Mouse (Mus musculus) spleen, postnatal 14 days (tissue): ENCODE data around the gene Reln.

Source experiments
- DNase-seq, 2 experiments: peaks; one replicate each; pipeline ENCODE4 v3.0.0; 2021 to 2022; ENCODE audit warnings: low spot score in 2 of 2

Reln gene

DNA sequence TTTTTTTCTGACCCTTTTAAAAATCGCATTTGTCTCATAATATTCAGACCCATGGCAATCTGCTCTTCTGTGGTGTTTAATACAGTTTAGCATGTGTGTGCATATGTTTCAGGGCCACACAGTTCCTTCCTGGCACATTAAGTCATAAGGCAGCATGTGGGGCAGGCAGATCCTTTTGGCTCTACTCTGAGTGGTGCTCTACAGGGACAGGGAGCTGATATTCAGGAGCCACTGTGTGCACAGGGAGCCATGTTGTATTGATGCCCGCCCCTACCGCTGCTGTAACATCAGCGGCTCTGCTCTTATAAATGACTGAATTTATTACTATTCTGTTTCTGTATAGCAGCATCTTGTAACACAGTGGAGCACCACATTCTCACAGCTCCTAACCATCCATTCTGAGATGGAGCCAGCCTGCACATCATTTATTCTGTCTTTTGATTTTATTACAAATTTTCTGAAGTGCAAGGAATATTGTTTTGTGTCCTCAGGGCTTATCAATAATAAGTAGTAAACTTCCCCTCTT, 410.3 kb downstream of the Reln start:
- no peak for DNase-seq

DNA sequence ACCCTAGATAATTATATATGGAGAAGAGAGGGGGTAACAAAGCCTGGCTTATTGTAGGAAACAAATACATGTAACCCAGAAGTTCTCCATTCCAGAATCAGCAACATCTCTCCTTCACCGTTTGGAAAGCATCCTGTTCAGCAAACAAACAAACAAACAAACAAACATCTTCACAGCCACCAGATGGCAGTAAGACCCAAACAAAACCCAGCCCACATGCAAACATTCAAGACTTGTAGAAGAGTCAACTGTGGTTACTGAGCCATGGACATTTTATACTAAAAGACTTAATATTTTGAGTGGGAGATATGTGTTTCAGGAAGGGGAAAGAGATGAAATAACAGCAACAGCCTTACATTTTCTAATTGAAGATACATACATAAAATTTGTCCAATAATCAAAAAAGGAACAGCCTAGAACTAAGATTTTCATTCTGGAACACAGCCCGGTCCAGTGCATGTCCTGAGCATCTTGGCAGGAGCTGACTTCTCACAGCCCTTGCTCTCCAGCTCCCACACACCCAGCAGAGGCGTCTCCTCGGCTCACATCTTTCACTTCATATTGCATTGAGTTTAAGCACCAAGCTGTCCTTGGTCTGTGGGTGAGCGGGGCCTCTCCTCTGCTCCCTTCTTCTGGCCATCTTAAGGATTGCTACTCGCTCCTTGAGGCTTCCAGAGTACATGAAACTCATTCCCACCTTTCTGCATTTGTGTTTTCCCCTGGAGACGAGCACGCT, 411.0 kb downstream of the Reln start:
- no peak for DNase-seq

DNA sequence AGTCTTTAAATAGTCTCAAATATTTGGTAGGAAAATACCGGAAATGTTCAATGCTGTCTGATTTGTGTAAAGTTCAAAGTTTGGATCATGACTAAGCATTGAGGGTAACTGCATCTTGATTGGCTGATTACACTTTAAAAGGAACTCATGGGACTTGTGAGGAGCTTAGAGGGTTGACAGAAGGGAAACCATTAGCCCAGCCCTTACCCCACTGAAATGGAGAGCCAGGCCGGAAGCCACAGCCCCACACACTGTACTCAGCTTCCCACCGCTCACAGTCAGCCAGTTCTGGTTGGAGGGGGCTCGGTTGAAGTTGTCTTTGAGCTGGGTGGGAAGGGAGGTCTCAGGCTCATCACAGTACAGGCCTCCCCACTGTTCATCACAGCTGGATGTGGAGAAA, 413.4 kb downstream of the Reln start:
- no peak for DNase-seq

DNA sequence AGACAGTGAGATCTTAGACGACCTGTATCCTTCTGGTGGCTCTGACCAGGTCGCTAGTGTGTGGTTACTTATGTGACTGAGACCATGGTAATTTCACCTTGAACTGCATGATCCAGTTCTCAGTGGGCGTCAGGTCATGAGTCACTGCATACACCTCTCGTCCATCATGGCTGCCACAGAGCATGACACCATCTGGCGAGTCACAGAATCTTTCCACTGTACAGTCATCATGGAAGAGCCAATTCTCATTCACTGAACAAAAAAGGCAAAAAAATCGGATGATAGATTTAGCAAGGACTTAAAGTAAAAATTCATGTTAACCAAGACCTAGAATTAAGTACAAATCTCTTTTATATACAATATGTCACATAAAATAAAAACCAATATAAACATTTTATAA, 424.2 kb downstream of the Reln start:
- no peak for DNase-seq

DNA sequence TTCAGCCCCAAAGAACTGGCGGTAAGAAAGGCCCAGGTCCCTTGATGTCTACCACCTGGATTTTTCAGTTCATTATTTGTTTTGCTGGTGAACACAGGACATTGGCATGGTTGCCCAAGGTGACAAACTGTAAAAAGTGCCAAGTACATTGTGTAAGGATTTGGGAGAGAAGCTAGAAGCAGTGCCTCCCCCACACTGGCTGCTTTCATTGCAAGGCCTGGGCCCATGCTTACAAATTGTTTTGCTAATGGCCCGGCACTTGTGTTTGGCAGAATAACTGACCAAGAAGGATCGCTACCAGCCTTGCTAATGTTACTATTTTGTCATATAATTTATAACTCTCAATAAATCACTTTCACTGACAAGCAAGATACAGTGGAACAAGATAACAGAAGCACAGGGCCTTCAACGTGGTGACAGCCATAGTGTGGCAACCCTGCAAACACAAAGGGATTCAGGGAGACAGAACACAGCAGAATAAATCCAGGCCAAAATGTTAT, 425.2 kb downstream of the Reln start:
- DNase-seq, result no peak

DNA sequence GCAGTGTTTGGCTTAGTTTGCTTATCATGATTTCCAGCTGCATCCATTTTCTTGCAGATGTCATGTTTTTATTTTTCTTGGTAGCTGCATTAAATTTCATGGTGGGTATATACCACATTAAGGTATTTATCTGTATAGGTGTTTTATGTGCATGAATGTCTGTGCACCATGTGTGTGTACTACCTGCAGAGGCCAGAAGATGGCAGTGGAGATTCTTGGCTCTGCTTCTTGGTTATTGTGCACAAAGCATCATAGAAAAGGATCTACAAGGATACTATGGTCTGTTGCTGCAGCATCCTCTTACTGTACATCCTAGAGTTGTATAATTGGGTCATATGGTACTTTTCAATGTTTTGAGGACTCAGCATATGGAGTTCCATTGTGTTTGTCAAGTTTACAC, 428.5 kb downstream of the Reln start:
- DNase-seq, result no peak

DNA sequence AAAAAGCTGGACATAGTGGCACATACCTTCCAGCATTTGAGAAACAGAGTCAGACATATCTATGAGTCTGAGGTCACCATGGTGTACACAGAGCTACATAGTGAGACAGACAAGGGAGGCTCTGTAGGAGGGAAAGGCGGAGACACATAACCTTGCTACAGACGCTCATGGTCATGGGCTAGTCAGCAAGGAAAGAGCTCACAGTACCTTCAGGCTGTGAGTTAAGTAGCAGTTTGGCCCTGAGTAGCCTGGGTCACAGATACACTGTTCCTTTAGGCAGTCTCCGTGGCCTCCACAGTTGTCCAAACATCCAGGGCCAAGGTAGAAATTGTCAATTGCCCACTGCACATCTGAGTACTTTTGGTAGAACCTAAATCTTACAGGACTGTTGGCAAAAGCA, 429.7 kb downstream of the Reln start:
- no peak for DNase-seq

DNA sequence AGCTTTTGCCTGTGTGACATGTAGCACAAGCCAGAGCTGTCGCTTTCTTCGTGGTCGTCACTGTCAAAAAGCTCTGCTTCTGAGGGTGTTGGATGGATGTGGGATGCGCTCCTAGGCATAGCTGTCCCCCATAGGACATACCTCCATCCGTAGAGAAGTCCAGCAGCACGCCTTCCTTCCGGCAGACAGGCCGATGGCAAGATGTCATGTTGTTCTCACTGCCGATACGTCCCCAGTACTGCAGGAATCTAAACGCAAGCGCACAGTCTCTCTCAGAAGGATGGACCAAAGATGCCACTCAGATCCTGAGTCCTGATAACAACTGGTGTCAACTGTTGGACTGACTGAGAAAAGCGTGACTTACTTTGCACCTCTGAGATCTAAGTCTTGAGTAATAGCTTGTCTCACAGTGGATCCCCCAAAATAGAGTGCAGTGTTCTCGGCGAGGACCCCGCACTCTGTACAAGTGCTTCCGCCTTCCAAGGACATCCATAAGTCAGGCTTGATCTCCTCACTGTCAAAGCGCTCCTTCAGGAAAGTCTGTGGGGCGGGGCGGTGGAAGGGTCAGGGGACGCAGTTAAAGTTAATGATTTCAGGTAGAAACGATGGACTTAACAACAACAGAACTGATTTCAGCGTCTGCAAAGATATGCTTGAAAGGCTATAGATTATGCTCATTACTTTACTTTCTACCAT, 431.5 kb downstream of the Reln start:
- no peak for DNase-seq

DNA sequence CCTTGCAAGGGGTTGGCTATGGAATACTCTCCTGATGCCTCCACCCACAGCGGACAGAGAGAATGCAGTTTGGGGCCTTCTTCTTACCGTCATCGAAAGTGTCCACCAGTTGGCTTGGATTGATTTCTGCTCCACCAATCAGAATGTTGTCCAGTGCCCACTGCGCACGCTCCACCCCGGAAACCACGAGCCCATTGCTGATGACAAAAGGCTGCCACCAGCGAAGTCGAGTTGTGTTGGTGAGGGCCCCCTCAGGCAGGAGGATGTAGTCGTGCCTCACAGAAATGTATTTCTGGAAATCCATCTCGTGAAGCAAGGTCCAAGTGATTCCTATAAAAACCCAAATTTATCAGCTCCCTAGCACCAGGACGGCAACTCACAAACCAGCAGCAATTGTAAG, 433.8 kb downstream of the Reln start:
- DNase-seq, result no peak

DNA sequence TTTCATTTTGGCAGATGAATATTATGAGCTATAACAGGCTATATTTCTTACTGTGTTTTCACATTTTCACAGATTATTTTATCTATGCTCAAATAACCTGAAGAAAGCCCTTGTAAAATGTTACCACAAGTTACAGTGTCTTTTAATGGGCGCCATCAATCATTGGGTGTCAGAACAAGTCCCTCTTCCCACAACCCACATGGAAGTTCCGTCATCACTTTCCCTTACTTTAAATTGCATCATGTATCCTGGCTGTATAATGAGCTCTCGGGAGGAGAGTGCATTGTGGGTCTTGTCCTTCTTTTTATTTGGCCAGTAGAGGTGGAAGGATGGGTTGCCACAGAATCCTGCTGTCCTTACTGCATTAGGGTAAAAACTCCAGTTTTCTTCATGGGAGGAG, 434.8 kb downstream of the Reln start:
- DNase-seq, result no peak

DNA sequence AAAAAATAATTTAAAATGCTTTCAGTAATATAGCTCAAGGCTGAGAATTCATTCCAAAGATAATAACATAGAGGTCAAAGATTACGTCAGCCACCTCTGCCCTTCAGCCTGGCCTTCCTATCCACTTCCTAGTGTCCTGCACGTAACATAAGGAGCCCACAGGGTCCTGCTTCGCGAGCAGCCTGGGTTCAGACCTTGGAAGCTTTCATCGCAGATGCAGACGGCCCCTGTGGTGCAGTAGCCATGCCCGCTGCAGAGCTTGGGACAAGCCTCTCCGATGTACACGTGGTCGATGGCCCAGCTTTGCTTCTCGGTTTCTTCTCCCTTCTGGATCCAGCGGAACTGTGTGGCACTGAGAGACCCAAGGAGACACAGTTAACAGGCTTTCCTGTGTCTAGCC, 443.1 kb downstream of the Reln start:
- DNase-seq, result no peak

DNA sequence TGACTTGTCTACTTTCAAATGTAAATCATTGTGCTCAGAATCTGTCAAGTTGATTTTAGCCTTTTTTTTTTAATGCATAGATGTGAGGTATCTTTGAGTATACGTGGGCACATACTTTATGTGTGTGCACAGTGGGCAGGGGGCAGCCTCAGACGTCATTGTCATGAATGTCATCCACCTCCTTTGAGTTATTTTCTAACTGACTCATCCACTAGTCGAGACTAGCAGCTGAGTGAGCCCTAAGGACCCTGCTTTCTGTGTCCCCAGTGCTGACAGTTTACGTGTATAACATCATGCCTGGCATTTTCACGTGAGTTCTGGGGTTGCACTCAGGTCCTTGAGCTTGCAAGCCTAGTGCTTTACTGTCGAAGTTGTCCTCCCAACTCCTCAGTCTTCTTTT, 443.6 kb downstream of the Reln start:
- no peak for DNase-seq

DNA sequence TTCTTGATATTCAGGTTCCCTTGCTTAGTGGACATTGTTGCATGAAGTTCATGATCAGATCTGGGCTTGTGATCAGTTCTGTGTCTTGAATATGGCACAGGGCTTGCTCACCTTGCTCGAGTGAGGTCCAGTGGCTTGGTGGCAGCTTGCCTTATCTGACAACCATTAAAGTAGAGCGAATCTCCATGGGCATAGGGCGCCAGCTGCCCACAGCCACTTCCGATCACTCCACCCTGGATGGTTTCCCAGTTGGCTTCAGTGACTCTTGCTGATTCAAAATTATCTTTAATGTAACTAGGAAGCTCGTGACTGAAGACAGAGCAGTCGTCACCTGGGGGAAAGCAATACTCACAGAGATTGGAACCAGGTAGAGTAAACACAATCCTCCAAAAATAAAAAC, 445.6 kb downstream of the Reln start:
- DNase-seq, result no peak

DNA sequence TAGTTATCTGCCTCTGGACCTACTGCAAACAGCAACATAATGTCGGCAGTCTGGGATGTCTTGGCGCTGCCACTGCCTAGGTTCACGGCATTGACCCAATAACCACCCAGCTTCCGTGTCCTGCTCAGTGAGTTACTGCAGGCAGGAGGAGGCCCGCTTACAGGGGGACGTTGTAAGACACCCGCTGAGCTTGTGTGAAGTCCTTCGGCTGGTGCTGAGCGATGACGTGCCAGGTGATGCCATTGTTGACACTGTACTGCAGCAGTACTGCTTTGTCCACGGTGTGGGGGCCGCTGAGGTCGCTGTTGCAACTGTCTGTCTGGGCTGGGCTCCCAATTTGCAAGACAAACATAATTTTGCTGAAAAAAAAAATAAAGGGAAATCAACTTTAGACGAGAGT, 447.9 kb downstream of the Reln start:
- no peak for DNase-seq

DNA sequence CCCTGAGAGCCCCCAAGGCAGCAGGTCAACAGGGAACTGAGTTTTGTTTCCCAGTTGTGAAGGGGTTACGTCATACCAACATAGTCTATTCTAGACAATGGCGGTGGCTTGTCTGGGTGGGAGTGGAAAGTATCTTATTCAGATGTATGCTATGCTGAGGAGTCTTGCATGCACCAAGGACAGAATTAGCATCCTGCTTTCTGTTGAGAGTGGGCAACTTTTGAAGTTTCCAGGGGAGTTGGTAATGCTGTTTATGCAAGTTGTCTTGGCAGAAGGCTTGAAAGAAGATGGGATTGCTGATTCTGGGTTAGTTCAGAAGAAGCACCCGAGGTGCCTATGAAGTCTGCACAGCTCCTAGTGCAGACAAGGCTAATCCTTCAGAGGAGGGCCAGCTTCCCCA, 450.3 kb downstream of the Reln start:
- no peak for DNase-seq

DNA sequence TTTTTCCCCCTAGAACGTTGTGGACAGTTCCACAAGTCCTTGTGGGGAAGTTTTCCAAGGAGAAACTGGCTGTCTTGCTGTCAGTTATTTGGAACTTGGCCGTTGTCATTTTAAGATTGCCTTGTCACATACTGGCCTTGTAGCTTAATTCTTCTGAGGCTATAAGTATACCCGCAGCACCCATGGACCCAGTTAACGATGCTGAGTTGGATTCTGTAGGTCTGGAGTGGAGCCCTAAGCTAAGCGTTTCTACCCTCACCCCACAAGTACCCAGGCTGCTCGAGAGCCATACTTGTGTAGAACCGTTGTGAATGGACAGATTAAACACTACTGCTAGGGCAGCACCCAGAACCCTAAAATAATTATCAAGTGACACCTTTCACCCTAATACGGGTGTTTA, 477.8 kb downstream of the Reln start:
- DNase-seq, result no peak

DNA sequence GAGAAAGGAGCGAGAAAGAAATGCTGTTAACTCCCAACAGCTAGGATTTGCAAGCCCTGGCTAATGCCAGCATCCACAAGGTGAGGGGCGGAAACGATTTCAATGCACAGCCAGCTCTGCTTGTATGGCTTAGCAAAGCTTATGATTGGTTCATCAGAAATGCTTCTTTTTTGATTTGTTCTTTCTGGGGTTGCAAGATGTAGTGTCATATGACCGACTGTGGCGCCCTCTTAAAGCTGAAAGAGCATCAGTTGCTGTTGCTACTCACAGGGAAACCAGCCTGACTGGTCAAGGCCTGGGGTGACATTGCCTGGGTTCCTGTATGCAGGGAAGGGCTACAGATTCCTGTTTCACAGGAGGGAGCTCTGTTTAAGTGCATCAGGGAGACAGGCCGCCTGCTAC, 478.2 kb downstream of the Reln start:
- no peak for DNase-seq

DNA sequence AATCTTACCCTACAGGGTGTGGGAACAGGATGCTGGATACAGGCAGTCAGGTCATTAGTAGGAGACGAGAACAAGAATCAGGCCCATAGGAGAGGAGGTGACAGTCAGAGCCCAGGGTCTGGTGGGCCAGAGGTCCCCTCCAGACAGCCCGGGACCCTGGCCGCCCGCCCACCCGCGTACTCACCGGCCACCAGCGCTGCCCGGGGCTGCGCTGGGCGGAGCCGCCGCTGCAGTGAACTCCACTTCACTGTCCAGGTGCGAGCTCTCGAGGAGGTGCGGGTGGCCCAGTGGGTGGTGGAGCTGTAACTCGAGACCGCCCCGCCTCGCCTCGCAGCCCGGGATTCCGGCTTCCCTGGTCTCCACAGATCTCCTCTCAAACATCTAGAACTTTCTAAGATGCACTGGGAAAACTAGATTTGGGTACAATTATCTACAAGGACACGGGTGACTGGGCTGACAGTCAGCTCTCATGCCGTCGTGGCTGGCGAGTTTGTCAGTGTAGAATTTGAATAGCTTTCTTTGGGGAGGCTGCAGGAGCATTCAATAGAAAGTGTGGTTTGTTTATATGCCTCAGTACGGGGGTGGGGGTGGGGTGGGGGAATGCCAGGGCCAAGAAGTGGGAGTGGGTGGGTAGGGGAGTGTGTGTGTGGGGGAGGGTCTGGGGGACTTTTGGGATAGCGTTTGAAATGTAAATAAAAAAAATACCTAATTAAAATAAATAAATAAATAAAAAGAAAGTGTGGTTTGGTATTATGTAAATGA, 479.0 kb downstream of the Reln start, which contains the start of gene Slc26a5:
Slc26a5 (minus strand) TSS at position 259 of the 762 bp plus-strand sequence.
- no peak for DNase-seq

DNA sequence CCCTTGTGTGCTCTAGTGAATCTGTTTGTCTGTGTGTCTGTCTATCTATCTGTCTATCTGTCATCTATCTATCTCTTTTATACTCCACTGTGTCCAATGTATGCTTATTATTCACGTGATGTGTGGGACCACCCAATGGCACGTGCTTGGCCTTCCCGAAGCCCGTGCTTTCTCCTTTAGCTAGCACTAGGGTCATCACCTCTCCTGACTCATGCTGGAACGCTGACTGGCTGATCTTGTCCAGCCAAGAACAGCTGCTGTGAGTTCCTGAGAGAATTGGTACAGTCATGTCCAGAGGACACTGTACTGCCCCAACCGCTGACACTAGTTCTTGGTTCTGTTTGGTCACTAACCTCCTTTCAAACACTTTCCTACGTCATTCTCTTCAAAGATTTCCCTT, 485.8 kb downstream of the Reln start:
- no peak for DNase-seq

DNA sequence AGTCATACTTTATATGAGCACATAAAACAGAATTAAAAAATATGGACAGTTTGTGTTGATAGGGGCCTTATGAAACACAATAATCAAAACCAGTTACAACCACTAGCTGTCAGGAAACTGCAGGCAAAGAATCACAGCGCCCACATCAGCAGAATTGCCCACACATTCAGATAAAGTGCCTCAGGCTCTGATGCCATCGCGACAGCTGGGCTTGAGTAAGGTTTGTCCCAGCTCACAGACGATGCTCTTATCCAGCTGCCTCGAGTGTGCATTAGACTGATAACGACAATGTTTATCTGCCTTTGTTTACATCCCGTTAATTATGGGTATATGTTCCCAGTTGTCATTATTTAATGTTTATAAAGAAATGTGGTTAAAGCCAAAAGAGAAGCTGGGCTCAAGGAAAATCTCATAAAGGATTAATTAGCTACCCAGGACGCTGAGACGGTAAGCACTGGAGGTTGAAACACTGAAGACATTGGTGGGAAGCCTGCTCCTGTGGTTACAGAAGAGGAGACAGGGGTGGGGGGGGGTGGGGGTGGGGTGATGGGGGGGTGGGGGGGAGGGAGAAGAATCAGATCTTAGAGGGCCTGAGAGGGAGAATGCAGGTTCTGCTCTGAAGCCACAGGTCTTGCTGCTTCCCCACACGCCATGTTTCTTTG, 492.7 kb downstream of the Reln start:
- DNase-seq, result no peak

DNA sequence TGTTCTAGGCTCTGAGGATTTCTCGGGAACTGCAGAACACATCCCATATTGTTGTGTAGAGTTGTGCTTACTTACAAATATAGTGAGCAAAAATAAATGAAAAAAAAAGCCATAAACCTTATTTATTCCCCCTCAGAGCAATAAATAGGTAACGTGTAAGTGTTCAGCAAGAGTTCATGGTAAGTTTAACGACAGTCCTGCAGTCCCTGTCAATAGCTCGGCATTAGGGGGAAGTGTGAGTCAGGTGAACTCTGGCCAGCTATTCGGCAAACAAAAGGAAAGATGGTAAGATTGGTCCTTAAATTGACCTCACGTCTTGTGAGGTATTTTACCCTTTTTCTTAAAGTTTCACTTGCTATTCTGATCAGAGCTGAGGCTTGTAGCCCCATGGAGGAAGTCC, 497.1 kb downstream of the Reln start:
- no peak for DNase-seq
